Mouse (Mus musculus): ENCODE results near the gene Fto.

- TF ChIP-seq CTCF (IDR thresholded peaks at IDR 0.05; ENCODE audit: low read depth) (no peak), EP300 (IDR thresholded peaks at IDR 0.05; ENCODE audit: low read depth) (no peak)
Measured at GRCm38 (mm10) chr8:91383210-91383609, 69.9 kb downstream of the Fto start.
